Mouse (Mus musculus) hindbrain, embryonic 16.5 days (tissue): ENCODE data around the gene Mras. TPM values are rescaled to one million over a fixed set of nuclear protein-coding genes. Genes with fewer than 3 reads are reported as not detected.
A peak's percentile ranks its signal among the peaks of the same experiment; 100 is the strongest.

Experiments
- ATAC-seq: fragments of 200-750 bp; cut with Nextera tagmentation; 2 replicates; pipeline ENCODE4 v1.8.0; 2017; ENCODE audit warnings: moderate TSS enrichment, moderate library complexity
- H3K27ac ChIP-seq: fragments of 300-500 bp; sonication (generic); 2 replicates; pipeline ENCODE4 v1.5.1; 2014; ENCODE audit warnings: low read depth, mild to moderate bottlenecking, control low read depth, low read length, moderate library complexity
- H3K27me3 ChIP-seq: fragments of 300-500 bp; sonication (generic); replicated peaks from 2 replicates; pipeline ENCODE4 v1.6.1; 2014; ENCODE audit warnings: low read length; ENCODE audit not compliant: control insufficient read depth, insufficient read depth
- H3K36me3 ChIP-seq: fragments of 300-500 bp; sonication (generic); 2 replicates; pipeline ENCODE4 v1.6.1; 2014; ENCODE audit warnings: mild to moderate bottlenecking, low read length, moderate library complexity, mixed read lengths; ENCODE audit not compliant: control insufficient read depth, insufficient read depth
- H3K4me1 ChIP-seq: fragments of 300-500 bp; sonication (generic); 2 replicates; pipeline ENCODE4 v1.6.1; 2014; ENCODE audit warnings: low read depth, low read length; ENCODE audit not compliant: control insufficient read depth, insufficient read depth
- H3K4me2 ChIP-seq: fragments of 300-500 bp; sonication (generic); 2 replicates; pipeline ENCODE4 v1.6.1; 2014; ENCODE audit warnings: mild to moderate bottlenecking, low read length, control low read depth, moderate library complexity
- H3K4me3 ChIP-seq: fragments of 300-500 bp; sonication (generic); 2 replicates; pipeline ENCODE4 v1.5.1; 2014; ENCODE audit warnings: mild to moderate bottlenecking, low read length, control low read depth, moderate library complexity
- H3K9ac ChIP-seq: fragments of 300-500 bp; sonication (generic); 2 replicates; pipeline ENCODE4 v1.6.1; 2014; ENCODE audit warnings: low read depth, mild to moderate bottlenecking, control low read depth, low read length, moderate library complexity
- H3K9me3 ChIP-seq: fragments of 300-500 bp; sonication (generic); 2 replicates; pipeline ENCODE4 v1.6.1; 2014; ENCODE audit warnings: mild to moderate bottlenecking, low read length, moderate library complexity; ENCODE audit not compliant: control insufficient read depth
- WGBS: fragments of 180-500 bp; shearing (Covaris S2); extraction: QIAGEN DNeasy Blood & Tissue Kit; methylation state at CpG from one replicate; pipeline ENCODE4 v1.1.7; 2014; 5-methylcytosine and 5-hydroxymethylcytosine counted together
- polyA plus RNA-seq: library from polyadenylated mRNA; unstranded; fragments of >200 nt; fragmentation: Nextera tagmentation; extraction: Ambion mirVana; gene quantifications from 2 replicates; pipeline ENCODE4 v1.2.1, GENCODE M21; 2015

Mras gene
- polyA plus RNA-seq, 1 experiment from 2014 or later: 53.4 TPM

DNA sequence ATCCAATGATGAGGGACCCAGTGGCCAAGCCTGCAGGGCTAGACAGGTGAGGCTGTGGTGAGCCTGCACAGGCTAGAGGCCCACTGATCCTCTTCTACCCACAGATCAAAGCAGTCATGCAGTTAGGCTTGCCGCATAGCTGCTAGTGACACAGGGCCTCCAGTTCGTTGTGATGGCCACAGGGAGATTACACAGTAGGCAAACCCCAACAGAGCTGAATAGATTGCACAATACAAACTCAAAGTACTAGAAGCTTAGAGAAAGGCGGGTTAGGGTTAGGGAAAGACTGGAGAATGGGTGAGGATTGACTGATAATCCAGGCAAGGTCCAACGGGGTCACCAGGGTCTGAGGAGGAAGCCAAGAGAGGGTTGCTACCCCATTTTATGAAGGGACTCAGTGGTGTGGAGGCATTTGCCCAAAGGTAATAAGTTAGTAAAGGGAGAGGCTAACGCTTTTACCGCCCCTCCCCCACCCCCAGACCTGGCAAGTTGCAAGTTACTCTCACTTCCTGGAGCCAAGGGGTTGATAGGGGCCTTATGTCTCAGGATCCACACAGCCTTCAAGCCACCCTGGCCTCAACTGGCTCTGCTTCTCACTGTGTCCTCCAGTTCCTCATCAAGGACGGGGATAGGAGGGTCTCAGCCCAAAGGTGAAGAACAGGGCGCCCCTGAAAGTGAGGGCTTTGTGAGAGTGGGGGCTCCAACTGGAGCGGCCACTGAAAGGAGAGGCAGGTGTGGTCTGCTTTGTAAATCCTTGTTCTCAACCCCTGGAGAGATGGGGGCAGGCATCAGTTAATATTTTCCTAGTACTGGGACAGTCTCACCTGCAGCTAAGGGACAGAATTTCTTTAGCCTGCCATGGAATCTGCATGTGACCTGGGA lies 13.2 kb downstream of the Mras start:
- H3K4me2 ChIP-seq: no peak overlapping the region
- 74% methylated on average over 9 of the region's 9 CpGs for WGBS
- H3K4me3 ChIP-seq: no peak overlapping the region
- H3K9me3 ChIP-seq: no peaks in the 10 kb centered on the region
- no peak overlapping the region for H3K9ac ChIP-seq
- H3K27me3 ChIP-seq: no peaks in the 10 kb centered on the region
- H3K36me3 ChIP-seq: no peaks in the 10 kb centered on the region
- H3K27ac ChIP-seq: no peak overlapping the region
- no peak for ATAC-seq
- peaks cover 19% of the 10 kb centered on the region for H3K4me1 ChIP-seq

DNA sequence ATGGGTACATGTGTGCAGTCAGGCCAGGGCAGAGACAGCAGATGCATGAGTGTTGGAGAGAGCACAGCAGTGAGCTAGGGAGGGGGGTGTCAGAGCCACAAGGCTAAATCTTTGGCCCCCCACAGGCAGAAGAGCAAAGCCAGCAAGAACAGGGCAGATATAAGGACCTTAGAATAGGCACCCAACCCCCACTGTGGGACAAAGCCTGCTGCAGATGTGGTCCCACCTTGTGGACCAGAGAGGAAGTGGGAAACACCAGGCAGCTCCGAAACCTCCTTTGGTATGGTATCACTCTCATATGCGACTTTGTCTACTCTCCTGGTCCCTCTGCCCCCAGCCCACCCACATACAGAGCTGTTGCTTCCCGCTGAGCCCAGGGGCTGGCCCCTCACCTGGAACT lies 15.3 kb downstream of the Mras start:
- 72% methylated on average over 3 of the region's 3 CpGs for WGBS
- ATAC-seq: no peak
- H3K9me3 ChIP-seq: no peaks in the 10 kb centered on the region
- no peaks in the 10 kb centered on the region for H3K36me3 ChIP-seq
- H3K4me3 ChIP-seq: no peak overlapping the region
- no peaks in the 10 kb centered on the region for H3K27me3 ChIP-seq
- H3K4me1 ChIP-seq: peaks cover 31% of the 10 kb centered on the region
- H3K9ac ChIP-seq: no peak overlapping the region
- H3K27ac ChIP-seq: no peak overlapping the region
- H3K4me2 ChIP-seq: no peak overlapping the region

DNA sequence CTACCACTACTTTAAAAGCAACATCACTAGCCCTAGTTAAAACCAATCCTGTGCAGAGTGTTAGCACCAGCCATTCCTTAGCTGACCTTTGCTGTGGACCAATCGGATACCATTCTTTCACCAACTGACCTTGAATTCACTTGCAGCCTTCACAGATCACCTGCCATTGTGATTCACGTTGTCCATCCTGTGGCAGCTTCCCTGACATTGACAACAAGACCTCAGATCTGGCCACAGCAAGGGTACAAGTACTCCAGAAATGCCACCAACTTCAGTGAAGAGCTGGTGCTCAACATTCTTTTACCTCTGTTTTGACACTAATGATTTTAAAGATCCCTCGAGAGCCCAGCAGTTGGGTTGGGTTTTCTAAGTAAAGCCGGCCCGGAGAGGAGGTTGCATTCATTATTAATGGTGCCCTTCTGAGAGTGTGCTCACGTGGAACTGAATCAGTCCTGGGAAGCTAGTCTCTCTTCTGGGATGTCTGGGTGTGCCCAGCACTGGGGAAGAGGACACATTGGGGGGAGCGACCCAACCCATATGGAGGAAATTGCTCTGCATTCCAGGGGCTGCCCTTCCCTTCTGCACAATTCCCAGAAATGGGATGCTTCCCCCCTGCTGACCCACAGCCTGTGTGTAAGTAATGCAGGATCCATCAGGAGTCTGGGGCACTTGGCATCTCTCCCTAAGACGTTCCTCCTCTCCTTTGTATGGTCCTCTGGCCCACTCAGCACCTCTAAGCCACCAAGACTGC lies 17.1 kb downstream of the Mras start:
- Histone ChIP-seq H3K4me2 (no peak overlapping the region), H3K9ac (no peak overlapping the region), H3K9me3 (no peaks in the 10 kb centered on the region), H3K36me3 (no peaks in the 10 kb centered on the region), H3K4me1 (peaks cover 38% of the 10 kb centered on the region), H3K4me3 (no peak overlapping the region), H3K27ac (no peak overlapping the region), H3K27me3 (no peaks in the 10 kb centered on the region)
- ATAC-seq: no peak
- 64% methylated on average over 8 of the region's 8 CpGs for WGBS

DNA sequence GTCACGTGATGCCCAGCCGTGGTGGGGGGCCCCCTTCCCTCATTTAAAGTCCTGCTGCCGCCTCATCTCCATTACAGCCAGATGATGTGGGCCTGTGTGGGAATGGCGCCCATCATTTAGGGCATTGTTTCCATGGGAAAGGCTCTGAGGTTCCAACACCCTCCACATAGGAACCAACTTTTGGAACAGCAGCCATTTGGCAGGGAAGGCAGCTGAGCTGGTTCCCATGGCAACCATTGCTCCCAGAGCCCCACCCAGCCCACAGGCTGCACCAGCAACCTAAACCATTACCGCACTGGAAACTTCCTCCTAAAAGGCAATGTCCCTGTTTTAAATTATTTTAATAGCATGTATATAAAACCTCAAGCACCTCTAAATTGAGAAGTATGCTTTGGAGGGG lies 18.8 kb downstream of the Mras start:
- no peaks in the 10 kb centered on the region for H3K27me3 ChIP-seq
- peak; percentile 77 for ATAC-seq
- H3K4me1 ChIP-seq: peaks cover 37% of the 10 kb centered on the region
- no peaks in the 10 kb centered on the region for H3K9me3 ChIP-seq
- H3K4me2 ChIP-seq: no peak overlapping the region; the same call in 1 of the 2 replicates
- H3K27ac ChIP-seq: peak overlapping the region; percentile 71
- no peaks in the 10 kb centered on the region for H3K36me3 ChIP-seq
- no peak overlapping the region for H3K4me3 ChIP-seq
- 46% methylated on average over 5 of the region's 5 CpGs for WGBS
- H3K9ac ChIP-seq: no peak overlapping the region

DNA sequence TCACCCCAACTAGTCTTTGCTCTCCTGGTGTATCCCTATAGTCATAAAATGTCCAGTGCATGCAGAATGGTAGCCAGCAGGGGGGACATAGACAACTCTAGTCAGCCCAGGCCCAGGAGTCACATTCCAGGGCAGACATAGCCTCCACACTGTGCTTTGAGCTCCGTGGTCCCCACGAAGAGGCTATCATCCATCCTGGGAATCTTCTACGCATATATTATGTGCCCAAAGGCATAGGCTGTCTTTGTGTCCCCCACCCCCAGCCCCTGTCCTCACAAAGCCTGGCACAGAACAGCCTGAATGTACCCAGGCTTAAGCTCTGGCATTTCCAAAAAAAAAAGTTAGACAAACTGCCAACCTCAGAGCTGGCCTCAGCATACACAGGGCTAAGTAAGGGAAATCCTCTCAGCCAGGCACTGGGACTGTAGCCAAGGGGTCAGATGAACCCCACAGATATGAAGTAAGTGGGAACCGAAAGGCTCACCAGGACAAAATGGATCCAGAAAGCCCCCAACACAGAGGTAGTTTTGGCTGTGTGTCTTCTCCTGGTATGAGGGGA lies 19.8 kb downstream of the Mras start:
- ATAC-seq: peak; percentile 86
- peaks cover 37% of the 10 kb centered on the region for H3K4me1 ChIP-seq
- H3K27ac ChIP-seq: peak overlapping the region; percentile 73
- 44% methylated on average over 4 of the region's 4 CpGs for WGBS
- no peaks in the 10 kb centered on the region for H3K27me3 ChIP-seq
- H3K4me2 ChIP-seq: no peak overlapping the region
- no peaks in the 10 kb centered on the region for H3K9me3 ChIP-seq
- no peaks in the 10 kb centered on the region for H3K36me3 ChIP-seq
- no peak overlapping the region for H3K9ac ChIP-seq
- H3K4me3 ChIP-seq: no peak overlapping the region

DNA sequence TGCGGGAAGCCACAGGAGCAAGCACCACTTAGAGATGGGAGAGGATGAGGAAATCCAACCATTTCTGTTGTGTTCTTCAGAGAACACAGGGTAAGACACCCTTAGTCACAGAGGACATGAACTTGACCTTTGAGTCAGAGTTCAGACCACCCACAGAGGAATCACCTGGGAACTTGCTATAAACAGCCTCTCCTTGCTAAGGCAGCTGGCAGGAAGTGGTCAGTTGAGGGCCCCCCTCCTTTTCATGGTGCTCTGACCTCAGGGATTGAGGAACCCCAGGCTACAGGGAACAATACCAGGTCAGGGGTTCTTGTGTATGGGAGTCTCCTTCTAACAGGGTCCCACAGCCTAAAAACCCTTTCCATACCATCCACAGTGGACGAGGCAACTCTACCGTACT lies 20.4 kb downstream of the Mras start:
- peaks cover 35% of the 10 kb centered on the region for H3K4me1 ChIP-seq
- H3K9me3 ChIP-seq: no peaks in the 10 kb centered on the region
- H3K9ac ChIP-seq: no peak overlapping the region
- peak overlapping the region; percentile 73; the same call in 1 of the 2 replicates for H3K27ac ChIP-seq
- no peaks in the 10 kb centered on the region for H3K36me3 ChIP-seq
- 93% methylated on average over 3 of the region's 3 CpGs for WGBS
- no peak overlapping the region for H3K4me2 ChIP-seq
- no peak overlapping the region for H3K4me3 ChIP-seq
- ATAC-seq: no peak
- no peaks in the 10 kb centered on the region for H3K27me3 ChIP-seq

DNA sequence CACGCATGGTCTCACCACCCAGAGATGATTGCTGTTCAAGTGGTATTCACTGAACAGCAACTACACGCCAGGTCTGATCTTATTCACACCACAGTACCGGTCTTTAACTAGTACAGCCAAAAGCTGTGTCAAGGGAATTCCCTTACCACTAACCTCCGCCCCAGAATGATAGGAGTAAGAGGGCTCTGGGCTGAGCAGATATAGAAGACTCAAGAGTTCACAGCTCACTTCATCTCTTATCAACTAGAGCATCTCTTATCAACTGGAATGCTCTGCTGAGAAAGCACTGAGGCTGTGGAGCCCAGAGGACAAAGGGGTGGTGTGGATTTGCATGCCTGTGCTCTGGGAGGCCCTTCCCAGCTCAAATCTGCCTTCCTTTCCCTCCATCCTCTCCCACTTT lies 25.4 kb downstream of the Mras start:
- H3K27me3 ChIP-seq: no peaks in the 10 kb centered on the region
- ATAC-seq: no peak

DNA sequence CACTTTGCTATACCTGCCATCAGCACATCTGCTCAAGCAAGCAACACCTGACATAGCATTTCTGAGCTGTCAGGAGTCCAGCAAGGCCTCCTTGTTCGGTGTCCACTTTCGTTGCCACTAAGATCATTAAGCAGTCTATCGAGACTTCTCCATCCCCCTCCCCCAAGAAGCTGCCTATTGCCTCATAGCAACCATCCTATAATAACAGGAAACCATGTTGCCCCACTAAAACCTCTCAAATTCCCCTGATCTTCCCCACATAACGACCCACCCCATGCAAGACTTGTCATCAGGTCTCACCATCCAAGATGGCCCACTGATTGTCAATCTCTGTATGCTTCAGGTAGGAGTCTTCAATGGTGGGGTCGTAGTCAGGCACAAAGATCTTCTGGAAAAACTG lies 26.1 kb downstream of the Mras start:
- 94% methylated on average over 5 of the region's 5 CpGs for WGBS
- H3K4me2 ChIP-seq: no peak overlapping the region
- ATAC-seq: no peak

More for the DNA sequence above, 25.4 kb downstream of the Mras start:
- H3K9me3 ChIP-seq: no peaks in the 10 kb centered on the region
- 98% methylated on average over 4 of the region's 4 CpGs for WGBS
- H3K4me3 ChIP-seq: no peak overlapping the region
- H3K36me3 ChIP-seq: 0 out of 2 replicates have a peak, but pooled peaks cover 2% of the 10 kb centered on the region
- H3K27ac ChIP-seq: no peak overlapping the region
- H3K4me2 ChIP-seq: no peak overlapping the region
- H3K4me1 ChIP-seq: peaks cover 19% of the 10 kb centered on the region
- no peak overlapping the region for H3K9ac ChIP-seq

DNA sequence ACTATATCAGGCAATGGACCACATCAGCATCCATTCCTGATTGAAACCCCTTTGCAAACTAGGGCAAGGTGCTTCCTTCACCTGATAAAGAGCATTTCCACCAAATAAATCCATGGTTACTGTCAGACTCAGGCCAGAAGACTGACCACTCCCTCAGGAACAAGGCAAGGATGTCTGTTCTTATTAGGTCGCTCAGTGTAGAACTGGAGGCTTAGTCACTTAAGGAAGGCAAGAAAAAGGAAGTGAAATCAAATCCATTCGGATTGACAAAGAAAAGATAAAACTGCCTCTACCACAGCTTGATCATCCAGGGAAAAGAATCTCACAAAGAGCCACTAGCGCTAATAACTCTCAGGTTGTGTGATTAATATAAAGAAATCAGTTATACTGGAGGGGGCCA lies 27.9 kb downstream of the Mras start:
- Histone ChIP-seq H3K27me3 (no peaks in the 10 kb centered on the region), H3K4me2 (no peak overlapping the region), H3K27ac (no peak overlapping the region), H3K4me1 (peaks cover under 1% of the 10 kb centered on the region; the same call in 1 of the 2 replicates), H3K36me3 (0 out of 2 replicates have a peak, but pooled peaks cover 2% of the 10 kb centered on the region), H3K4me3 (no peak overlapping the region), H3K9me3 (no peaks in the 10 kb centered on the region), H3K9ac (no peak overlapping the region)
- WGBS: 77% methylated on average over 3 of the region's 3 CpGs
- ATAC-seq: no peak

More for the DNA sequence above, 26.1 kb downstream of the Mras start:
- no peak overlapping the region for H3K9ac ChIP-seq
- no peaks in the 10 kb centered on the region for H3K9me3 ChIP-seq
- no peak overlapping the region for H3K4me3 ChIP-seq
- no peaks in the 10 kb centered on the region for H3K27me3 ChIP-seq
- 0 out of 2 replicates have a peak, but pooled peaks cover 2% of the 10 kb centered on the region for H3K36me3 ChIP-seq
- no peak overlapping the region for H3K27ac ChIP-seq
- peaks cover 14% of the 10 kb centered on the region for H3K4me1 ChIP-seq
